Mouse (Mus musculus) kidney, adult 8-10 months (tissue): ENCODE measurements at regions not wholly inside any gene's neighbourhood (a gene's known extent, or its start where the extent isn't known, plus 50 kb on each side); places are given as distances from the start of the nearest gene placed in this dataset.
A peak's percentile ranks its signal among the peaks of the same experiment; 100 is the strongest.
"Not testable (repeated sequence)": the region's sequence is repeated elsewhere in the genome, so short reads cannot be mapped to it uniquely, and the experiment has no call there.

Experiments
- DNase-seq, 2 experiments: peaks; one replicate each; pipeline ENCODE4 v3.0.0; 2022

- no peak for DNase-seq
Observed at GRCm38 (mm10) chr12:16374331-16374996, 236.3 kb downstream of the Lpin1 start.

GRCm38 (mm10) chr12:16370061-16370460 is 240.7 kb downstream of the Lpin1 start:
- no peak for DNase-seq

GRCm38 (mm10) chr12:16362341-16362740 is 248.4 kb downstream of the Lpin1 start:
- DNase-seq, result no peak

- no peak for DNase-seq
Observed at GRCm38 (mm10) chr12:16358831-16359230, 251.9 kb downstream of the Lpin1 start.

GRCm38 (mm10) chr12:16354711-16355110 is 256.1 kb downstream of the Lpin1 start:
- DNase-seq, result no peak

- no peak for DNase-seq
Observed at GRCm38 (mm10) chr12:16351751-16352150, 259.0 kb downstream of the Lpin1 start.

- DNase-seq, result no peak
Observed at GRCm38 (mm10) chr12:16349310-16349709, 261.5 kb downstream of the Lpin1 start.

- DNase-seq, result no peak
Observed at GRCm38 (mm10) chr12:16344021-16344420, 266.7 kb downstream of the Lpin1 start.

GRCm38 (mm10) chr12:16342030-16342429 is 268.7 kb downstream of the Lpin1 start:
- DNase-seq, result not testable (repeated sequence)

GRCm38 (mm10) chr12:16331456-16331855 is 279.3 kb downstream of the Lpin1 start:
- DNase-seq, result no peak

GRCm38 (mm10) chr12:16329129-16329528 is 281.6 kb downstream of the Lpin1 start:
- no peak for DNase-seq

- no peak for DNase-seq
Observed at GRCm38 (mm10) chr12:16320536-16321402, 290.0 kb downstream of the Lpin1 start.

- DNase-seq, result no peak
Observed at GRCm38 (mm10) chr12:16308101-16308500, 302.7 kb downstream of the Lpin1 start.

- no peak for DNase-seq
Observed at GRCm38 (mm10) chr12:16304701-16305377, 305.9 kb downstream of the Lpin1 start.

GRCm38 (mm10) chr12:16285061-16285460 is 325.7 kb downstream of the Lpin1 start:
- no peak for DNase-seq

- DNase-seq, result no peak
Observed at GRCm38 (mm10) chr12:16279146-16279545, 331.6 kb downstream of the Lpin1 start.

- peak in 1 of 2 experiments; percentile 1 for DNase-seq
Observed at GRCm38 (mm10) chr12:16277567-16278332, 333.0 kb downstream of the Lpin1 start.

- DNase-seq, result no peak
Observed at GRCm38 (mm10) chr12:16277144-16277543, 333.6 kb downstream of the Lpin1 start.

- no peak for DNase-seq
Observed at GRCm38 (mm10) chr12:16276301-16276700, 334.5 kb downstream of the Lpin1 start.

- no peak for DNase-seq
Observed at GRCm38 (mm10) chr12:16272441-16272840, 338.3 kb downstream of the Lpin1 start.

- DNase-seq, result no peak
Observed at GRCm38 (mm10) chr12:16270876-16271275, 339.9 kb downstream of the Lpin1 start.

- no peak for DNase-seq
Observed at GRCm38 (mm10) chr12:16269706-16270105, 341.1 kb downstream of the Lpin1 start.
